Mouse (Mus musculus): ENCODE measurements around the gene Abat.

GRCm38 (mm10) chr16:8470603-8471481 lies 42.4 kb upstream of the Abat start, which contains the start of gene Mettl22:
- 0 out of 2 replicates have a peak, but pooled peaks have one; percentile 50 for TF ChIP-seq CTCF (IDR thresholded peaks at IDR 0.05; ENCODE audit: borderline replicate concordance, control insufficient read depth, extremely low read depth, insufficient read depth, low read length, poor library complexity)
- TF ChIP-seq POLR2A (IDR thresholded peaks at IDR 0.05; ENCODE audit: control insufficient read depth, extremely low read depth, insufficient read depth, low read length, poor library complexity), result peak; percentile 67; the same call in 1 of the 2 replicates

Measured in thymus, adult 2 months (tissue).